Mouse (Mus musculus): ENCODE measurements around the gene Rsph14. TPM values are rescaled to one million over a fixed set of nuclear protein-coding genes. Genes with fewer than 3 reads are reported as not detected.

Gene Rsph14
- total RNA-seq, 2 experiments from 2014 or later: 1.4 TPM; not detected in 1

- no peak for DNase-seq (ENCODE audit: low spot score in 2 of 2)
Measured at GRCm38 (mm10) chr10:75001391-75001790, 31.0 kb downstream of the Rsph14 start.

GRCm38 (mm10) chr10:74995377-74995776 lies 37.0 kb downstream of the Rsph14 start:
- DNase-seq (ENCODE audit: low spot score in 2 of 2): no peak

GRCm38 (mm10) chr10:74994863-74995262 lies 37.5 kb downstream of the Rsph14 start:
- no peak for DNase-seq (ENCODE audit: low spot score in 2 of 2)

- no peak for DNase-seq (ENCODE audit: low spot score in 2 of 2)
Measured at GRCm38 (mm10) chr10:74990584-74991322, 41.6 kb downstream of the Rsph14 start.

GRCm38 (mm10) chr10:74989814-74990213 lies 42.6 kb downstream of the Rsph14 start:
- no peak for DNase-seq (ENCODE audit: low spot score in 2 of 2)

- no peak for DNase-seq (ENCODE audit: low spot score in 2 of 2)
Measured at GRCm38 (mm10) chr10:74987698-74988470, 44.5 kb downstream of the Rsph14 start.

- DNase-seq (ENCODE audit: low spot score in 2 of 2): no peak
Measured at GRCm38 (mm10) chr10:74983176-74983575, 49.2 kb downstream of the Rsph14 start.

- DNase-seq (ENCODE audit: low spot score in 2 of 2): no peak
Measured at GRCm38 (mm10) chr10:74981159-74981558, 51.2 kb downstream of the Rsph14 start.

GRCm38 (mm10) chr10:74978056-74978455 lies 54.3 kb downstream of the Rsph14 start:
- peak; percentile 41 for DNase-seq (ENCODE audit: low spot score in 2 of 2)

- no peak for DNase-seq (ENCODE audit: low spot score in 2 of 2)
Measured at GRCm38 (mm10) chr10:74976429-74976828, 56.0 kb downstream of the Rsph14 start.

GRCm38 (mm10) chr10:74975626-74976025 lies 56.8 kb downstream of the Rsph14 start:
- no peak for DNase-seq (ENCODE audit: low spot score in 2 of 2)

GRCm38 (mm10) chr10:74973026-74973425 lies 59.4 kb downstream of the Rsph14 start:
- no peak for DNase-seq (ENCODE audit: low spot score in 2 of 2)

GRCm38 (mm10) chr10:74969266-74969665 lies 63.1 kb downstream of the Rsph14 start:
- no peak for DNase-seq (ENCODE audit: low spot score in 2 of 2)

- no peak for DNase-seq (ENCODE audit: low spot score in 2 of 2)
Measured at GRCm38 (mm10) chr10:74967651-74968267, 64.6 kb downstream of the Rsph14 start.

- peak; percentile 95 for DNase-seq (ENCODE audit: low spot score in 2 of 2)
Measured at GRCm38 (mm10) chr10:74966850-74967451, 65.4 kb downstream of the Rsph14 start, which contains the start of gene Gnaz. Gene Gnaz, plus strand, starts transcription at chr10:74967177.

GRCm38 (mm10) chr10:74964380-74964779 lies 68.0 kb downstream of the Rsph14 start:
- no peak for DNase-seq (ENCODE audit: low spot score in 2 of 2)

- no peak for DNase-seq (ENCODE audit: low spot score in 2 of 2)
Measured at GRCm38 (mm10) chr10:74952830-74953443, 79.4 kb downstream of the Rsph14 start.

- no peak for DNase-seq (ENCODE audit: low spot score in 2 of 2)
Measured at GRCm38 (mm10) chr10:74940795-74941194, 91.6 kb downstream of the Rsph14 start.

- no peak for DNase-seq (ENCODE audit: low spot score in 2 of 2)
Measured at GRCm38 (mm10) chr10:74939300-74939699, 93.1 kb downstream of the Rsph14 start.

- DNase-seq (ENCODE audit: low spot score in 2 of 2): peak in 1 of 2 experiments; percentile 12
Measured at GRCm38 (mm10) chr10:74938410-74938809, 94.0 kb downstream of the Rsph14 start.
